Mouse (Mus musculus): ENCODE data around the gene Rnase12.

DNA sequence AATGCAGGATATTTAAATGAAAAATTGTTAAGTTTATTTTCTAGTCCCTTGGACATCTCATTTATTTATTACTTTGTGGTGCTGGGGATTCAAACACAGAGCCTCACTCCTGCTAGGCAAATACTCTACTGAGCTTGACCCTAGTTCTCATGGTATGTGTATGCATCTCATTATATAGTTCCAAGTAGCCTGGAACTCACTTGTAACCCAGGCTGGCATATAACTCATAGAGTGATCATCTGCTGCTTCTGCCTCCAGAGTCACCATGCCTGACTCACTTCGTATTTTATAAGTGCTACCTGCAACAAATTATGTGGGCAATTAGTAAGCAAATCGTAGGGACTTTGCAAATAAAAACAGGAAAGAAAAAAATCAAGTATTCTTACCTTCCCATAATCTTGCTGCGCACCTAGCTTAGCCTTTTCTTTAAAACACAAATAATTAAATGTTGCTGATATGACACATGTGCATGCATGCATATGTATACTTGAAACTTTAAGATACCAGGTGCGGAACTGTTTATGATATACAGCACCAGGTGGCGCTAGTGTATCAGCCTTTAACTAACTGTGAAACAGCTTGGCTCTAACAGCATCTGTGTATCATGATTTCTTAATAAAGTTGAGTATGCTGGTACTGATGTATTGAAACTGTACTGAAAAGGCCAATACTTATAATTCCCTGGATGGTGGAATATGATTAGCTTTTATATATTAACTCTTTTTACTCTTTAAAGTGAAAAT is 30.9 kb downstream of the Rnase12 start:
- no peak for TF ChIP-seq GATA1 (IDR thresholded peaks at IDR 0.05; ENCODE audit: borderline replicate concordance, low read length)
- no peak for TF ChIP-seq FLI1 (IDR thresholded peaks at IDR 0.05; ENCODE audit: low read length)
